Comparison of ENCODE assay signal across 8 mouse cellular contexts in genomic region chr9:58546630-58547360, GRCm38 (mm10). TPM values are rescaled to one million over a fixed set of nuclear protein-coding genes. Genes with fewer than 3 reads are reported as not detected.
DNase-seq lines count a peak whose midpoint lies in the region.

No protein-coding gene starts in this region.

- peak; percentile 45 to 53 for DNase-seq in heart, postnatal 10 days
- DNase-seq in heart, postnatal 36 days: no peak
- peak; percentile 70 for DNase-seq in Muller cell, postnatal 12 days (ENCODE audit: inconsistent ontology term)
- DNase-seq in cerebellum, postnatal 25 days: peak; percentile 67 to 76
- peak; percentile 40 to 90 for DNase-seq in left cerebral cortex, postnatal 25 days (ENCODE audit: low spot score in 2 of 2)
- no peak for DNase-seq in layer of hippocampus, postnatal 36 days
- no peak for DNase-seq in kidney, postnatal 4 days
- no peak for DNase-seq in spleen, postnatal 14 days (ENCODE audit: low spot score in 2 of 2)

- intact Hi-C loops in heart, postnatal 10 days (cut with DNase I): no loop called here
- intact Hi-C loops in heart, postnatal 36 days (cut with DNase I): no loop called here
- intact Hi-C loops in left cerebral cortex, postnatal 25 days (cut with DNase I): loop anchor here (1.0 kb wide), 1 partner anchor 36 kb away; the partner anchor contains the start of gene Nptn

RNA-seq across cellular contexts. Expression of gene Cd276, which starts 8.4 kb away (rescaled TPM):
- total RNA-seq in heart, postnatal 10 days (2021): 10 to 100 TPM; 29.8 to 30.6 TPM
- 1 to 10 TPM; 8.1 to 9.9 TPM for total RNA-seq in heart, postnatal 36 days (2021)
- 1 to 10 TPM; 8.2 to 8.7 TPM for total RNA-seq in left cerebral cortex, postnatal 25 days (2021)
- total RNA-seq in layer of hippocampus, postnatal 36 days (2021): 1 to 10 TPM; 5.8 to 6.0 TPM

RNA-seq across cellular contexts. Expression of gene Nptn, which starts 35.2 kb away (rescaled TPM):
- 100 to 1,000 TPM; 186 to 201 TPM for total RNA-seq in heart, postnatal 10 days (2021)
- 100 to 1,000 TPM; 130 to 145 TPM for total RNA-seq in heart, postnatal 36 days (2021)
- 1,000 to 10,000 TPM; 1,057 to 1,077 TPM for total RNA-seq in left cerebral cortex, postnatal 25 days (2021)
- total RNA-seq in layer of hippocampus, postnatal 36 days (2021): 100 to 1,000 TPM; 825 to 896 TPM

RNA-seq across cellular contexts. Expression of gene Insyn1, which starts 58.4 kb away (rescaled TPM):
- total RNA-seq in heart, postnatal 10 days (2021): 10 to 100 TPM; 11.0 to 11.4 TPM
- total RNA-seq in heart, postnatal 36 days (2021): 10 to 100 TPM; 15.0 to 19.2 TPM
- total RNA-seq in left cerebral cortex, postnatal 25 days (2021): 100 to 1,000 TPM; 221 to 222 TPM
- total RNA-seq in layer of hippocampus, postnatal 36 days (2021): 100 to 1,000 TPM; 232 to 236 TPM

Comparison
In these comparisons a context has a peak if more than half of its experiments do, and no peak if none do; other contexts are left out.
1. DNase-seq: peak in heart, postnatal 10 days (2 of 2), Muller cell, postnatal 12 days (single experiment), cerebellum, postnatal 25 days (2 of 2) and left cerebral cortex, postnatal 25 days (2 of 2); none in heart, postnatal 36 days (0 of 2), layer of hippocampus, postnatal 36 days (0 of 2), kidney, postnatal 4 days (0 of 2) and spleen, postnatal 14 days (0 of 2).
2. RNA of gene Nptn, which starts 35.2 kb away (total RNA-seq): 1,057 to 1,077 TPM in left cerebral cortex, postnatal 25 days and 825 to 896 TPM in layer of hippocampus, postnatal 36 days; 186 to 201 TPM in heart, postnatal 10 days and 130 to 145 TPM in heart, postnatal 36 days; every median in the first group is over 4 times any median in the second.
3. RNA of gene Insyn1, which starts 58.4 kb away (total RNA-seq): 232 to 236 TPM in layer of hippocampus, postnatal 36 days and 221 to 222 TPM in left cerebral cortex, postnatal 25 days; 15.0 to 19.2 TPM in heart, postnatal 36 days and 11.0 to 11.4 TPM in heart, postnatal 10 days; every median in the first group is over 10 times any median in the second.